Mouse (Mus musculus) forebrain, embryonic 11.5 days (tissue): ENCODE data around the gene Fcrl1. TPM values are rescaled to one million over a fixed set of nuclear protein-coding genes. Genes with fewer than 3 reads are reported as not detected.
"Not testable (repeated sequence)": the region's sequence is repeated elsewhere in the genome, so short reads cannot be mapped to it uniquely, and the experiment has no call there.

Source experiments
- ATAC-seq: fragments of 200-750 bp; cut with Nextera tagmentation; replicated peaks from 2 replicates; pipeline ENCODE4 v1.8.0; 2017; ENCODE audit warnings: moderate TSS enrichment; ENCODE audit not compliant: low FRiP score
- DNase-seq: peaks from one replicate; pipeline ENCODE4 v3.0.0-alpha.2; 2017; ENCODE audit warnings: low spot score
- H3K27ac ChIP-seq: fragments of 300-500 bp; sonication (generic); 2 replicates; pipeline ENCODE4 v1.5.1; 2014; ENCODE audit warnings: low read depth, low read length
- H3K27me3 ChIP-seq: fragments of 300-500 bp; sonication (generic); 2 replicates; pipeline ENCODE4 v1.6.1; 2014; ENCODE audit warnings: mild to moderate bottlenecking, low read length, mixed read lengths; ENCODE audit not compliant: control insufficient read depth, insufficient read depth
- H3K36me3 ChIP-seq: fragments of 300-500 bp; sonication (generic); 2 replicates; pipeline ENCODE4 v1.6.1; 2014; ENCODE audit warnings: mild to moderate bottlenecking, low read length, moderate library complexity, mixed read lengths; ENCODE audit not compliant: control insufficient read depth, insufficient read depth
- H3K4me1 ChIP-seq: fragments of 300-500 bp; sonication (generic); replicated peaks from 2 replicates; pipeline ENCODE4 v1.6.1; 2014; ENCODE audit warnings: low read length, mixed read lengths; ENCODE audit not compliant: control insufficient read depth, insufficient read depth
- H3K4me2 ChIP-seq: fragments of 300-500 bp; sonication (generic); 2 replicates; pipeline ENCODE4 v1.6.1; 2014; ENCODE audit warnings: low read depth, mild to moderate bottlenecking, low read length, moderate library complexity, mixed read lengths; ENCODE audit not compliant: severe bottlenecking
- H3K4me3 ChIP-seq: fragments of 300-500 bp; sonication (generic); 2 replicates; pipeline ENCODE4 v1.5.1; 2014; ENCODE audit warnings: low read depth, low read length
- H3K9ac ChIP-seq: fragments of 300-500 bp; sonication (generic); 2 replicates; pipeline ENCODE4 v1.6.1; 2014; ENCODE audit warnings: low read length
- H3K9me3 ChIP-seq: fragments of 300-500 bp; sonication (generic); 2 replicates; pipeline ENCODE4 v1.6.1; 2016; ENCODE audit warnings: low read length, mixed read lengths; ENCODE audit not compliant: control insufficient read depth
- WGBS: fragments of 180-500 bp; shearing (Covaris S2); extraction: QIAGEN DNeasy Blood & Tissue Kit; methylation state at CpG from one replicate; pipeline ENCODE4 v1.1.7; 2014; 5-methylcytosine and 5-hydroxymethylcytosine counted together
- polyA plus RNA-seq: library from polyadenylated mRNA; unstranded; fragments of >200 nt; fragmentation: Nextera tagmentation; extraction: Ambion mirVana; gene quantifications from 2 replicates; pipeline ENCODE4 v1.2.1, GENCODE M21; 2014

The Fcrl1 gene
- not detected in 2 replicates for polyA plus RNA-seq

DNA sequence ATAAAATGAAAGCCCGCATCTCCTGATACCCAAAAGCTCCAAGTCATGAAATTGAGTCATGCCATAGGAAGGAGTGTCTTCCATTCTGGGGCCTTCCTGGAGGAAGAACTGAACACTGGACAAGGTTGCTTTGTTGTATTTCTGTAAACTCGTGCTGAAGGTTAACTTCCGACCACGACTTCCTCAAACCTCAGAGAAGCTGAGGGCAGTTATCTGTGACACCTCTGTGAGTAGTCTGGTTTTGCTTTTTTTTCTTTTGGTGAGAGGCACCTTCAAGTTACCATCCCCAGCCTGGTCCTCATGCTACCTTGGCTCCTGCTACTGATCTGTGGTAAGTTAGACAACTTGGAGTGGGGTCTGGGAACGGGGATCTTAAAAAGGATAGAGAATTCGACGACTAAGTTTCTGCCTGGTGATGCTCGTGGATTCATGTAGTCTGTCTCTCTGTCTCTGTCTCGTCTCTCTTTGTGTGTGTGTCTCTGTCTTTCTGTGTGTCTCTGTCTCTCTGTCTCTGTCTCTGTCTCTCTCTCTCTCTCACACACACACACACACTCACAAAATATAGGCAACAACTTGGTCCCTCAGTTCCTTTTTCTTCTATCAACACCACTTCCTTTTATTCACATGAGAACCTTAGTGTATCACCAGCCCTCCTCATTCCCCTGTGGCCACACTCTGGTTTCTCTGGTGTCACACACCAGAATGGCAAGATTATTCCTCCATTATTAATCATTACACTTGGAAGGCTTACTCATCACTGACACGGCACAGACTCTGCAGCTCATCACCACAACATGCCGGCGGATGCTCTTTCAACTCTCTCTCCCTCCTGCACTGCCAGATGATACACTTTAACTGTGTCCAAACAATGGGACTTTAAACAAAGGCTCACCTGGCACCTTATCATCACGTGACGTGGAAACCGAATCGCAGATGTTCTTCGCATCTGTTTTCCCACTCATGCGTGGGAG lies at the start of gene Fcrl1:
Gene Fcrl1, plus strand, starts transcription at position 193 of the 971 bp plus-strand sequence.
- Histone ChIP-seq H3K36me3 (no peaks in the 10 kb centered on the region), H3K27ac (no peak within 1 kb of the TSS), H3K4me2 (no peak within 1 kb of the TSS), H3K9me3 (no peaks in the 10 kb centered on the region), H3K9ac (no peak within 1 kb of the TSS), H3K27me3 (no peaks in the 10 kb centered on the region), H3K4me3 (no peak within 1 kb of the TSS), H3K4me1 (no peaks in the 10 kb centered on the region)
- WGBS = 89% methylated on average over 18 of the region's 18 CpGs
- ATAC-seq (no peak), DNase-seq (no peak)

GRCm38 (mm10) chr3:87337899-87338298 lies 38.3 kb upstream of the Fcrl1 start:
- ATAC-seq (no peak), DNase-seq (no peak)
- Histone ChIP-seq H3K27me3 (no peaks in the 10 kb centered on the region), H3K4me1 (no peaks in the 10 kb centered on the region), H3K36me3 (no peaks in the 10 kb centered on the region), H3K9me3 (no peaks in the 10 kb centered on the region), H3K4me2 (no peak overlapping the region), H3K4me3 (no peak overlapping the region), H3K27ac (no peak overlapping the region), H3K9ac (no peak overlapping the region)
- 95% methylated on average over 5 of the region's 5 CpGs for WGBS

DNA sequence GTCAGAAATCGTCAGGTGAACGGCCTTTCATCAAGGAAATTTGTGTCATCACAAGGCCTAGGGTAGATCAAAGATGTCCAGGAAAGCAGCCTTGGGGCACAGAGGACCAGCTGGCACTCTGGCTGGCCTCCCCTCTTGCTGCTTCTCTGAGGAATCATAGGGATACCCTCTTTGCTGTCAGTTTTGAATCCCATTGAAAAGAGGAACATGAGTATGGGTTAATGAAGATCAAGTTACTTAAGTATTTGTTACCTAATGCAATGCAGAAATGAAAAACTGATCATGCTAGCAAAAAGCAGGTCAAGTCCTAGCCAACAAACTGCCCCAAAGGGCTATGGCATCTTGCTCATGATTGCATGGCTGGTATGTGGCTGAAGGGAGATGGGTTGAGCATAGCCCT lies 25.2 kb upstream of the Fcrl1 start:
- not testable (repeated sequence) for H3K9ac ChIP-seq, H3K27me3 ChIP-seq, H3K9me3 ChIP-seq, H3K27ac ChIP-seq, H3K4me3 ChIP-seq, H3K4me2 ChIP-seq, H3K4me1 ChIP-seq, ATAC-seq, DNase-seq, H3K36me3 ChIP-seq
- WGBS = 80% methylated on average over 2 of the region's 2 CpGs

DNA sequence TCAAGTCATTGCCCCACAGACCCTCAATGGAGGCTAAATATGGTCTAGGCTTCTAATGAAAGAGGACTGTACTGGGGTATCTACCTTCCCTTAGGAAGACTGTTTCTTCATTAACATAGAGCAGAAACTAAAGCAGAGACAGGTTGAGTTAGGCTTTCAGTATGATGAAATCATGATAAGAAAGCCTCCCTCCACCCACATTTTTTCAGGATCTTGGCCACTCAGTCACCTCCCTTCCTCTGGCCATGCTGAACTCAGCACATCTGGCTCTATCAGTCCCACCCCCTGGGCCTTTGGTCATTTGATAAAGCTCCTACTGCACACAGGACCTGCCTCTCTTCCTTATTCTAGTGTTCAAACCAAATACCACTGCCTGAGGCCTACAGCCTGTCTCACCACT lies 18.6 kb upstream of the Fcrl1 start, which contains the start of gene Cd5l:
Gene Cd5l, plus strand, starts transcription at position 301 of the 400 bp plus-strand sequence.
- ATAC-seq (no peak), DNase-seq (no peak)
- no peak within 1 kb of the TSS for H3K4me2 ChIP-seq
- H3K9ac ChIP-seq = no peak within 1 kb of the TSS
- no peaks in the 10 kb centered on the region for H3K4me1 ChIP-seq
- no peak within 1 kb of the TSS for H3K4me3 ChIP-seq
- no peaks in the 10 kb centered on the region for H3K36me3 ChIP-seq
- no peaks in the 10 kb centered on the region for H3K9me3 ChIP-seq
- no peak within 1 kb of the TSS for H3K27ac ChIP-seq
- no peaks in the 10 kb centered on the region for H3K27me3 ChIP-seq

GRCm38 (mm10) chr3:87359215-87359614 lies 17.0 kb upstream of the Fcrl1 start:
- H3K4me2 ChIP-seq = no peak overlapping the region
- DNase-seq = no peak
- no peak overlapping the region for H3K27ac ChIP-seq
- no peaks in the 10 kb centered on the region for H3K9me3 ChIP-seq
- H3K4me1 ChIP-seq = no peaks in the 10 kb centered on the region
- no peaks in the 10 kb centered on the region for H3K36me3 ChIP-seq
- H3K4me3 ChIP-seq = no peak overlapping the region
- H3K9ac ChIP-seq = no peak overlapping the region
- H3K27me3 ChIP-seq = no peaks in the 10 kb centered on the region
- ATAC-seq = no peak

- DNase-seq = no peak
- Histone ChIP-seq H3K27ac (no peak overlapping the region), H3K9ac (no peak overlapping the region), H3K27me3 (no peaks in the 10 kb centered on the region), H3K36me3 (no peaks in the 10 kb centered on the region), H3K4me1 (no peaks in the 10 kb centered on the region), H3K4me2 (no peak overlapping the region), H3K9me3 (no peaks in the 10 kb centered on the region), H3K4me3 (no peak overlapping the region)
- WGBS = 88% methylated on average over 6 of the region's 6 CpGs
- ATAC-seq = no peak
Observed at GRCm38 (mm10) chr3:87360466-87360865, 15.7 kb upstream of the Fcrl1 start.

DNA sequence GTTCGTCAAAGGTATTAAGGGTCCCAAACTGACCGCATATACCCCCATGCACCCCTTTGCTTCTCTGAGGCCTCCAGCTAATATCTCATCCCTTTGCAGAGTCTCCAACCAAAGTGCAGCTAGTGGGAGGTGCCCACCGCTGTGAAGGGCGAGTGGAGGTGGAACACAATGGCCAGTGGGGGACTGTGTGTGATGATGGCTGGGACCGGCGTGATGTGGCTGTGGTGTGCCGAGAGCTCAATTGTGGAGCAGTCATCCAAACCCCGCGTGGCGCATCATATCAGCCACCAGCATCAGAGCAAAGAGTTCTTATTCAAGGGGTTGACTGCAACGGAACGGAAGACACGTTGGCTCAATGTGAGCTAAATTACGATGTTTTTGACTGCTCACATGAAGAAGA lies 10.5 kb upstream of the Fcrl1 start:
- ATAC-seq = no peak
- no peak for DNase-seq
- no peak overlapping the region for H3K27ac ChIP-seq
- no peak overlapping the region for H3K9ac ChIP-seq
- no peak overlapping the region for H3K4me2 ChIP-seq
- whole genome bisulfite sequencing = 93% methylated on average over 14 of the region's 14 CpGs
- H3K4me1 ChIP-seq = no peaks in the 10 kb centered on the region
- no peaks in the 10 kb centered on the region for H3K9me3 ChIP-seq
- H3K4me3 ChIP-seq = no peak overlapping the region
- no peaks in the 10 kb centered on the region for H3K27me3 ChIP-seq
- no peaks in the 10 kb centered on the region for H3K36me3 ChIP-seq

GRCm38 (mm10) chr3:87367511-87367910 lies 8.7 kb upstream of the Fcrl1 start:
- no peak for ATAC-seq
- WGBS = 89% methylated on average over 10 of the region's 10 CpGs

GRCm38 (mm10) chr3:87369181-87369580 lies 7.0 kb upstream of the Fcrl1 start:
- 79% methylated on average over 5 of the region's 5 CpGs for WGBS

More at GRCm38 (mm10) chr3:87367511-87367910, 8.7 kb upstream of the Fcrl1 start:
- Histone ChIP-seq H3K9ac (no peak overlapping the region), H3K4me3 (no peak overlapping the region), H3K27ac (no peak overlapping the region), H3K36me3 (no peaks in the 10 kb centered on the region), H3K4me2 (no peak overlapping the region), H3K27me3 (no peaks in the 10 kb centered on the region), H3K9me3 (no peaks in the 10 kb centered on the region), H3K4me1 (no peaks in the 10 kb centered on the region)
- no peak for DNase-seq

More at GRCm38 (mm10) chr3:87369181-87369580, 7.0 kb upstream of the Fcrl1 start:
- H3K9ac ChIP-seq = no peak overlapping the region
- no peak overlapping the region for H3K27ac ChIP-seq
- H3K4me2 ChIP-seq = no peak overlapping the region
- no peak overlapping the region for H3K4me3 ChIP-seq
- DNase-seq = no peak
- H3K36me3 ChIP-seq = no peaks in the 10 kb centered on the region
- H3K9me3 ChIP-seq = no peaks in the 10 kb centered on the region
- ATAC-seq = no peak
- H3K27me3 ChIP-seq = no peaks in the 10 kb centered on the region
- no peaks in the 10 kb centered on the region for H3K4me1 ChIP-seq
